Mouse (Mus musculus) right cerebral cortex, postnatal 10 days (tissue): ENCODE data around the gene Usp54.
"Not testable (repeated sequence)": the region's sequence is repeated elsewhere in the genome, so short reads cannot be mapped to it uniquely, and the experiment has no call there.

ENCODE experiments used
- DNase-seq, 2 experiments: peaks; one replicate each; pipeline ENCODE4 v3.0.0; 2021; ENCODE audit warnings: low spot score in 2 of 2

Usp54 gene

GRCm38 (mm10) chr14:20654690-20655421 lies 14.0 kb upstream of the Usp54 start:
- DNase-seq = no peak

GRCm38 (mm10) chr14:20651722-20652256 lies 10.9 kb upstream of the Usp54 start:
- DNase-seq = no peak

- no peak for DNase-seq
These were observed 10.1 kb upstream of the Usp54 start for GRCm38 (mm10) chr14:20651000-20651399.

- DNase-seq = no peak
These were observed 5.5 kb upstream of the Usp54 start for GRCm38 (mm10) chr14:20646381-20646780.

- DNase-seq = no peak
These were observed 4.7 kb upstream of the Usp54 start for GRCm38 (mm10) chr14:20645547-20645946.

- DNase-seq = no peak
These were observed 594 bp upstream of the Usp54 start for GRCm38 (mm10) chr14:20641438-20641875.

GRCm38 (mm10) chr14:20639918-20640619 lies 794 bp downstream of the Usp54 start:
- peak in 1 of 2 experiments; percentile 55 for DNase-seq

- DNase-seq = no peak
These were observed 2.2 kb downstream of the Usp54 start for GRCm38 (mm10) chr14:20638702-20639101.

- no peak for DNase-seq
These were observed 2.9 kb downstream of the Usp54 start for GRCm38 (mm10) chr14:20637818-20638574.

- not testable (repeated sequence) for DNase-seq
These were observed 3.9 kb downstream of the Usp54 start for GRCm38 (mm10) chr14:20636968-20637367.

- DNase-seq = peak in 1 of 2 experiments; percentile 7
These were observed 5.3 kb downstream of the Usp54 start for GRCm38 (mm10) chr14:20635546-20635945.

GRCm38 (mm10) chr14:20631253-20631652 lies 9.6 kb downstream of the Usp54 start:
- DNase-seq = peak in 1 of 2 experiments; percentile 18

GRCm38 (mm10) chr14:20626971-20627370 lies 13.9 kb downstream of the Usp54 start:
- DNase-seq = no peak

GRCm38 (mm10) chr14:20626447-20626846 lies 14.4 kb downstream of the Usp54 start:
- no peak for DNase-seq

- no peak for DNase-seq
These were observed 18.0 kb downstream of the Usp54 start for GRCm38 (mm10) chr14:20622907-20623306.

GRCm38 (mm10) chr14:20622412-20622811 lies 18.5 kb downstream of the Usp54 start:
- no peak for DNase-seq

- no peak for DNase-seq
These were observed 19.0 kb downstream of the Usp54 start for GRCm38 (mm10) chr14:20621903-20622302.

GRCm38 (mm10) chr14:20619131-20619530 lies 21.7 kb downstream of the Usp54 start:
- no peak for DNase-seq

GRCm38 (mm10) chr14:20618211-20618610 lies 22.7 kb downstream of the Usp54 start:
- no peak for DNase-seq

GRCm38 (mm10) chr14:20616421-20616820 lies 24.4 kb downstream of the Usp54 start:
- DNase-seq = no peak

- DNase-seq = no peak
These were observed 25.8 kb downstream of the Usp54 start for GRCm38 (mm10) chr14:20615075-20615474.

- no peak for DNase-seq
These were observed 28.0 kb downstream of the Usp54 start for GRCm38 (mm10) chr14:20612820-20613219.
